Mouse (Mus musculus) cerebellum, adult 2 months (tissue): Measurements from ENCODE around the gene Cpeb1.

ENCODE experiments used
- CTCF ChIP-seq: fragments of 200-500 bp; IDR thresholded peaks from 2 replicates; pipeline ENCODE4 v1.5.1; 2011; ENCODE audit warnings: low read depth, mild to moderate bottlenecking, control low read depth, low read length, moderate library complexity, borderline replicate concordance; ENCODE audit not compliant: insufficient read depth
- POLR2A ChIP-seq: fragments of 200-500 bp; IDR thresholded peaks from 2 replicates; pipeline ENCODE4 v1.6.1; 2011; ENCODE audit warnings: low read length, control low read depth, borderline replicate concordance; ENCODE audit not compliant: insufficient read depth

- no peak for TF ChIP-seq CTCF
- no peak for TF ChIP-seq POLR2A
These were observed 133.5 kb downstream of the Cpeb1 start for GRCm38 (mm10) chr7:81321776-81322175.
